Mouse (Mus musculus): ENCODE data around the gene Plppr1.

The Plppr1 gene

DNA sequence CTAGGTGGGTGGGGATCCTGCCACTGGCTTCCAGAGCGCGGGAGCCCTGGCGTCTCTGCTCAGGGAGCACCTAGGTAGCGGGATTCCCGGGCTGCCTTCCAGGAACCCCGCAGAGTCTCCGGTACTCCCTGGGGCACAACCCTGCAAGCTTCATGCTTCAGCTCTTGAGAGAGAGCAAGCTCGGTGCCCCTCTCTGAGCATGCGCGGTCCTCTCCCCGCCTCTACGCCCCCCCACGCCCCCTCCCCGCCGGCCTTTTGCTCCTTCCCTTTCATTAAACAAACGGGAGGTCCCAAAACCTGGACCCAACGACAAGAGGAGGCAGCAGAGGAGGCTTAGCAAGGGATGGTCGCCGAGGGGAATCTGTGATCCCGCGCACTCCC, at the start of gene Plppr1:
TSS of gene Plppr1 (plus strand) at position 253 of the 381 bp plus-strand sequence.
- ChIA-PET POLR2A (interaction anchor here in 1 of 4 experiments (1.9 kb wide), 1 partner anchor 10 kb away, joined by 5 read pairs; no protein-coding TSS in a partner anchor), CTCF (no interaction called here)

DNA sequence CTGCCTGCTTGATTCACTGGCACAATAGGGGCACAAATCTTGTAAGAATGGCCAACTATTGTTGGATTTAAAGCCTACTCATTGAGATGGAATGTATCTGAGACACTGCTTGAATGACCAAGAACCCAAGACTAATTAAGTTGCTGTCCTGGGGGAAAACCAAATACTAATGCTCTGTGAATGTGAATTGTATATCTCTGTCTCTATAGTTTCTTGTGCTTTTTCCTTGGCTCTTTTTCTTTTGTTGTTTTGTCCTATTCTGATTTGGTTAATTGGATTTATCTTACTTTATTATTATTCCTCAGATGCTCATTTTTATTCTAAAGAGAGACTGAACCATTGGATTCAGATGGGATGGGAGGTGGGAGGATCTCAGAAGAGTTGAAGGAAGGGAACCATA, 42.4 kb upstream of the Plppr1 start:
- ChIA-PET POLR2A (no interaction called here), CTCF (no interaction called here)

DNA sequence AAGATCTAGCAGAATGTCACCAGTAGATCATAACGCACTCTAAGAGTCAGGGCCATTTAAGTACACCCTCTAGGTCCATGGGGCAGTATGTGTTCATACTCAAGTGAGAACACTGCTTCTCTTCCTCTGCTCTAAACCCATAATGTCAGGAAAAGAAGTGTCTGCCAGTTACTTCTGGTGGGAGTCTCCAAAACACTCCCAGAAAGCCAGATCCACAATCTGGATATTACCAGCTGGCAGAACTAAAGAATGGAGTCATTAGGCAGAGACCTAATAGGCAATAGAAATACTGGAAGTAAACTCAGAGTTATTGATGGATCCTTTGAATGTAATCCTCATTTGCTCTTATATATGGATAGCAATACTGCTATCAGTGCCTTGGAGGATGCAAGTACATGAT, 35.9 kb upstream of the Plppr1 start:
- ChIA-PET POLR2A (no interaction called here), CTCF (no interaction called here)

DNA sequence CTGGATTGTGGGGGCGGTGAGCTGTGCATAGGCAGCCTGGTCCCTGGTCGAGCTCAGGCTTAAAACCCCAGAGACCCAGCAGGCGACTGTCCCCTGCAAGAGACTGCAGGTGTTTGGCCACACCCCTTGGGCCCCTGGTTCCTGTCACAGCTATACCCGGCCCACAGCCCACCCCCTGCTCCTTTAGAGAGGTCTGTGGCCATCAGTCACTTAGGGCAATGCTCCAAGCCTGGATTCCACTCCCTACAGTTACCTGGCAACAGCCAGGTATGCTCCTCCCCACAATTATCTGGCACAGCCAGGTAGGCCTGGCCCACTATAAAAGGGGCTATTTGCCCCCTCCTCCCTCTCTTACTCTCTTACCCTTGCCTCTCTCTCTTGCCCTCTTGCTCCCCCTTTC, 20.8 kb upstream of the Plppr1 start:
- CTCF ChIA-PET = interaction anchor here in 1 of 4 experiments (0.6 kb wide), 1 partner anchor 429 kb away, joined by 3 read pairs; no protein-coding TSS in a partner anchor
- POLR2A ChIA-PET = interaction anchor here in 1 of 4 experiments (0.7 kb wide), 1 partner anchor 473 kb away, joined by 7 read pairs; no protein-coding TSS in a partner anchor

DNA sequence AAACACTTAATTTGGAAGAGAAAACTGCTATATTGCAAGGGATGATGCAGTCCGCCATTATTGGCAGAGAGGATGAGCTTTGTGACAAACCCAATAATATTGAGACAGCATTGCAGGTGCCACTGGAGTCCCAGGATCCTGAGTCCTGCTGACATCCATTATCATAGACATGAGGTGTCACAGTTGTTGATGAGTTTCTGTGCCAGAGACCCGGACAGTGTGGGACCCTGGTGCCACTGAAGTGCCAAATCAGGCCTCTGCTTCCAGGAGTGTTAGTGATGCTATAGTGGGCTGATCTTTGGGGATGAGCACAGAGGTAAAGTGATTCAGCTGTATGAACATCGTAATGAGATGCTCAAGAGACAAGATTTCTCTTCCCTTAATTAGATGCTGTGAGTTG, 19.2 kb upstream of the Plppr1 start:
- CTCF ChIA-PET = no interaction called here
- POLR2A ChIA-PET = no interaction called here

DNA sequence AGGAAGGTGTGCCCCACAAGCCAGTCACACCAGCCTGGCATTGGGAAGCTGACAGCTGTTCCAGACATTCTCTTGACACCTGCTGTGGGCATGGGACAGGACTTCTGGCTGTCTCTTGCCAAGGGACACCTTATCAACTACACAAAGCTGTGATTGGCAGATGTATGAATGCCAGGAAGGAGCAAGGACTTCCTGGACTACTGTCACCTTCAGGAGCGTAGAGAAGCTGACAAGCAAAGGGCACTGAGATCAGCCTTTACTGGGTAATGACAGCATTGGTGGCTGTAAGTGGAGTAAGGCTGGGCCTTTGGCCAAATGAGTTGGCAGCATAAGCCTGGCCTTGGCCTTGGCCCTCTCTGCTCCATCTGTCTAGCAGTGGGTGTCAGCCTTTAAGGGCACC, 17.4 kb upstream of the Plppr1 start:
- CTCF ChIA-PET = no interaction called here
- POLR2A ChIA-PET = no interaction called here

DNA sequence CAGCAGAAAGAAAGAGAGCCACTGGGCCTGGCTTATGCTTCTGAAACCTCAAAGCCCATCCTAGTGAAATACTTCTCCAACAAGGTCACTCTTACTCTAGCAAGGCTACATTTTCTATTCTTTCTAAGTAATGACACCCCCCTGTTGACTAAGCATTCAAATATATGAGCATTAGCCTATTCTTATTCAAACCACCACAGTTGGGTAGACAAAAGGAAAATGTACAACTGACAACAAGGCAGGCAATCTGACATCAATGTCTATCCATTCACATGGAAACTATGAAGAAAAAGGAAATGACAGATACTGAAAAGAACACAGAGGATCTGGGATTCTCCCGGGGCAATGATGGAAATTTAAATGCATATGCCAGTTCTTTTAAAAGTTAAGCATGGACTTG, 8.4 kb upstream of the Plppr1 start:
- ChIA-PET POLR2A (no interaction called here), CTCF (no interaction called here)

DNA sequence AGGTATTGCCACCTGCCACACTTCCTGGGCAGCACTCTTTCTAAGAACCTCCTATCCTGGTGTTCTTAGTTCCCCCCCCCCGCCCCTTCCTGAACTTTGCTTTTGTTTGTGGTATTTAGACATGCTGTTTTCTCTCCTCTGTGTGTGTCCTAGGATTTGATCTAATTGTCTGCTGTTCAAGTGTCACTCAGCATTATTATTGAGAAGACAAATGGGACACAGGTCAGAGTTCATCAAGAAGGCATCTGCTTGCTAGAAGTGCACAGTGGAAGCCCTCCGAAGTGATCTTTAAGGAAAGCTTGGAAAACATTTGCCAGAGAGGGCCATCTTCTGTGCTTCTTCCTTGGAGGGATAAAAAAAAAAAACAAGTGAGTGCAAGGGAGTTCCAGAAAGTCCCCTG, 1.2 kb upstream of the Plppr1 start:
- POLR2A ChIA-PET = no interaction called here
- CTCF ChIA-PET = no interaction called here

DNA sequence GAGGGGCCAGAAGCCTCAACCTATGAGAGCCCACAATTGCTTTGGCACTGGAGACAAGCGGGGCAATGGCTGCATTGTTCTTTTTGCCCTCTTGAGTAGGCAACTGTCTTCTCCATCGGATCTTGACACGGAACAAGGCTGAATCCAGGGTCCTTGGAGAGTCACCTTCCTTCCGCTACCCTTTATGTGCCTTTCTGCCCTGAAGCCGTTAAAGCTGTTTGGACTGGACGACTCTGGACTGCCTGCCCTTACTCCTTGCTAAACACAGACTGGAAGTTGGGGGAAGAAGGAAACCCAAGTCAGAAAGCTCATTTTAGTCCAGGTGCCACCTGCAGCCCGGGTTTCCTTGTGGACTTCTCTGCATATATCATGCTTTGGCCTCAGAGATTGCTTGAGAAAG, 516 bp upstream of the Plppr1 start:
- ChIA-PET CTCF (no interaction called here), POLR2A (interaction anchor here in 1 of 4 experiments (1.9 kb wide), 1 partner anchor 10 kb away, joined by 5 read pairs; no protein-coding TSS in a partner anchor)

DNA sequence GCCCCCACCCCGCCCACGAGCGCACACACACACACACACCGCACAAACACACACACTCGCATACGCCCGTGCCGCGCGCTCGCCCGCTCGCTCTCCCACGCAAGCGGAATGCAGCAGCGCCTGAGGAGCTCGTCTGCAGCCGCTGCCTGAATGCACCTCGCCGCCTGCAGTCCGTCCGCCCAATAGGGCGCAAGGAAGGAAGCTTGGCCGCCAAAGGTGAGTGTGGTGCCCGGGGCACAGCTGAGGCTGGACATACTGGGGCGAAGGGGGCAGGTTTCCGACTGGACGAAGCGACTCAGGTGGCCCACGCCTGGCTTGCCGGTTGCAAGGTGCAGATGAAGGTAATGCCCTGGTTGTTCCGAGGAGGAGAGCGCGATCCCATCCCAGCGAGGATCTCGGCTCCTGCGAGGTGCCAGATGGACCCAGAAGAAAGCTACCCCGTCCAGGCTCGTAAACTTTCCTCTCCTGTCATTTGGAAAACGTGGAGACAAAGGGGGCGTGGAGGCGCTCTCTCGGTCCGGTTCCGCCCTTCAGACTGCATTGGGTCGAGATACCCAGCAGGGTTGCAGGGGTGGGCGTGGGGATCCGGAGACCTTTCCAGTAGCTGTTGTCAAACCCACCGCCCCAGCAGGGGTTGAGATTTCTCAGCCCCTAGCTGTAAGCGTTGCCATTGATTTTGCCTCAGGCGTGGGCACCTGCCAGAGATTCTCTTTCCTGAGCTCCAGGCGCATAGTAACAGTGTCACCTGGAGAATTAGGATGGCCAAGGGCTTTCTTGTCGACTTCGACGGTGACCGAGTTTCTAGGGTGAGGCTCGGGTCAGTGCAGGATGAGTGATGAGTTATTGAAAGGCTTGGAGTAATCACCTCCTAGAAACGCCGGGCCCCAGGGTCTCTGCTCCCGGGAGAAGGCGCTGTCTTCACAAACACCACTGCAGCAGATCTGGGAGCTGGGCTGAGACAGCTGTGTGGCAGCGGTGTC, 619 bp downstream of the Plppr1 start:
- CTCF ChIA-PET = interaction anchor here in 1 of 4 experiments (0.8 kb wide), 1 partner anchor 94 kb away, joined by 4 read pairs; no protein-coding TSS in a partner anchor
- POLR2A ChIA-PET = interaction anchor here in 1 of 4 experiments (1.9 kb wide), 1 partner anchor 9 kb away, joined by 5 read pairs; no protein-coding TSS in a partner anchor

DNA sequence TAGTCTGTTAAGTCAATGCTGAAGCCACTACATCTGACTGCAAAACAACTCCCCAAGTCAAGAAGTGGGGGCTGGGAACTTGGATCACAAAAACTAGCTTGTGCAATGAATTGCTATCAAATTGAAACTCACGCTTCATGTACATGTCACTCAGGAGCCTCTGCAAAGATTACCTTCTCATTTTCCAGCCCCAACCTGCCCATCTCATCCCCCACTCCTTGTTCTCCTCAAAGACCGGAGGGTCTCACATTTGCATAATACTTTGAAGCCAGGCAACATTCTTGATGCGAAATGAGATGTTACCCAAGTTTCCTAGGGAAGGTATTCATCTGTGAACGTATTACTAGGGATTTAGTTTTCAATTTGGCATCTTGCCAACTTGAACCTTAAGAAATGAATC, 10.4 kb downstream of the Plppr1 start:
- POLR2A ChIA-PET = no interaction called here
- CTCF ChIA-PET = no interaction called here

DNA sequence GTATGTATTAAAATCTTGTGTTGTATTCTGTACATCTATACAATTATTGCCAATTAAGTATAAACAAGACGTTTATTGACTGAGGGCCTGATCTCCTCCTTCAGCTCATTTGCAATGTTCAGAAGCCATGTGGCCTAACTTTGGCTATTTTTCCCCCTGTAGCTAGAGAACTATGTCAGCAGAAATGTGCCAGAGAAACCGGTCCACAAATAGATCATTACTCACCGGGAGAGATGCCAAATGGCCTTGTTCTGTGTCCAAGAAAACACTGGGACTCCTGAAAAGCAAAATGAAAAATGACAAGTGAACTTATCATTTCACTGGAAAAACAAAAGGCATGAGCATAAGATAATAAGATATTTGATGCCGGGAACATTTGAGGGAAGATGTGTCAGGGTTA, 13.8 kb downstream of the Plppr1 start:
- ChIA-PET CTCF (no interaction called here), POLR2A (no interaction called here)

DNA sequence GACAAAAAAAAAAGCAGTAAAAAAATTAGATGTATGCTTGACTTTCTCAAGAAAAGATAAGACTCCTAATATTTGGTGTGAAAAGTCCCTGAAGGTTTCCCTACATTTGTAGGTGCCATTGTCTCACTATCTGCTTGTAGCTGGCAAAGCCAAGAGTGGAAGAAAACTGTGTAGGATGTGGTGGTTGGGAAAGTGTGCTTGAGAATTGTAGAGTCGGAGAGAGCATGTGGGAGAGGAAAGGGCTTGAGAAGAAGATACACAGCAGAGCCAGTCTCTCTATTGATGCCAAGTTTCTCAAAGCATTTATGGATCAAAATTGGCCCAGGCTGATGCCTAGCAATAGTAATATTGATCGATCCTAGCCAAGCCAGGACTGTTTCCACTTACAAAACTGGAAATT, 16.8 kb downstream of the Plppr1 start:
- CTCF ChIA-PET = no interaction called here
- POLR2A ChIA-PET = no interaction called here

DNA sequence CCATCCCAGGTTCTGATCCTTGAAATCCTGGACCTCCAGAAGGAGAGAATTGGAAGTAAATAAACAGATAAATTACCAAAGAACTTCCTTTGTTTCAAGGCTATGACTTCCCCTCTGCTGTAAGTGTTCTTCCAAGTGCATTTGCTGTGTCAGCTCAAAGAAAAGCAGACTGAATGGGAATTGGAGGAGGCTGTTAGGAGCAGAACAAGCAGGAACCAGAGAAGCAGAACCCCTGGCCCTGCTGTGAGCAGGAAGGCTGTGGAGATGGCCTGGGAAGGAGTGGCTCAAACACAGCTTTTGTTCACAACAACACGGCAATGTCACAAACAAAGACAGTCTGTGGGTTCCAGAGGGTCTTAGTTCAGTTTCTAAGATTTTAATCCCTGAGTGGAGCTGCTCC, 20.3 kb downstream of the Plppr1 start:
- CTCF ChIA-PET = no interaction called here
- POLR2A ChIA-PET = no interaction called here

DNA sequence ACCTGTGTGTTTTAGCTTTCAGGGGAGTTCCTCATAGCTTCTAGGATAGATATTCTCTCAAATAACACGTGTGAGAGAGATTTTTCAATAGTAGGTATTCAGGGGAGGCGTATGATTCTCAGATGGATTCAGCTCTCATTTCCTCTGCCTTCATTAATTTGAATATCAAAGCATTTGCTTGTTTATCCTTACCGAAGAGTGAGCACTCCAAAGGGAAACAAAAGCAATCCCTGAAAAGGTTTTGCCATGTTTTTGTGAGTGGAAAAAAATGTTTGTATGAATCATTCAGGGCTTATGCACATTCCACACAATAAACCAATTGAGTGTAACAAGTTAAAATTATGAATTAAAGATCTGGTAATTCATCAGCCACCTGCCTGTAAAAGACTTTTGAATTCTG, 29.1 kb downstream of the Plppr1 start:
- ChIA-PET POLR2A (no interaction called here), CTCF (no interaction called here)

DNA sequence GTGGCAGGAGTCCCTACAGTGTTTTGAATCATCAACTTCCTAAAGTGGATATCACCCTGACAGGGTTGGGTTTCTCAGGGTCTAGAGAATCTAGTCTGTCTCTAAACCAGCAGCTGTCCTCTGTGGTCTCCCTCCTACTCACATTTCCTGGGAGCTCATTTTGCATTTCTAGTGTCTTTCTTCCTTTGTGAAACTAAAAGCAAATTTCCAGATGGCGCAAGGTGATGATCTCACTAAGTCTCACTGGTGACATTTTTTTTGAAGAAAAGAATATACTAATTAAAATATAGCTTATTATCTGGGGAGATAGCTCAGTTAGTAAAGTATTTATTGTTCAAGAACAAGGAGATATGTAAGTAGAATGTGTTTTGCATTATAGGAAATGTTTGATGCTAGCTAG, 31.4 kb downstream of the Plppr1 start:
- ChIA-PET CTCF (no interaction called here), POLR2A (no interaction called here)

DNA sequence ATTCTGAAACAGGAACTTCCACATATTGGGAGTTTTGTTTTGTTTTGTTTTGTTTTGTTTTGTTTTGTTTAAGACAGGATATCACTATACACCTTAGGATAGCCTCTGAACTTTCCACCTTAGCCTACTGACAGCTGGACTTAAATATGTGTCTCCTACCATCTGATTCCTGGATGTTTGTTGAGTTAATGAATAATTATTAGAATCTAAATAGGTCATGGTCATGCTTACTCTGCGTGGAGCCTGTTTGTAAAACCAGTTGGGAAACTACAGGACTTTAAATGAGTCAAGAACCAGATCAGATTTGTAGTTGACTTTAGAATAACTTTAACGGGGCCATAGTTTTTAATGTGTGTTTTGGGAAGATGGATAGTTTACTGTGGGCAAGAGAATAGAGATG, 40.4 kb downstream of the Plppr1 start:
- ChIA-PET POLR2A (no interaction called here), CTCF (no interaction called here)

DNA sequence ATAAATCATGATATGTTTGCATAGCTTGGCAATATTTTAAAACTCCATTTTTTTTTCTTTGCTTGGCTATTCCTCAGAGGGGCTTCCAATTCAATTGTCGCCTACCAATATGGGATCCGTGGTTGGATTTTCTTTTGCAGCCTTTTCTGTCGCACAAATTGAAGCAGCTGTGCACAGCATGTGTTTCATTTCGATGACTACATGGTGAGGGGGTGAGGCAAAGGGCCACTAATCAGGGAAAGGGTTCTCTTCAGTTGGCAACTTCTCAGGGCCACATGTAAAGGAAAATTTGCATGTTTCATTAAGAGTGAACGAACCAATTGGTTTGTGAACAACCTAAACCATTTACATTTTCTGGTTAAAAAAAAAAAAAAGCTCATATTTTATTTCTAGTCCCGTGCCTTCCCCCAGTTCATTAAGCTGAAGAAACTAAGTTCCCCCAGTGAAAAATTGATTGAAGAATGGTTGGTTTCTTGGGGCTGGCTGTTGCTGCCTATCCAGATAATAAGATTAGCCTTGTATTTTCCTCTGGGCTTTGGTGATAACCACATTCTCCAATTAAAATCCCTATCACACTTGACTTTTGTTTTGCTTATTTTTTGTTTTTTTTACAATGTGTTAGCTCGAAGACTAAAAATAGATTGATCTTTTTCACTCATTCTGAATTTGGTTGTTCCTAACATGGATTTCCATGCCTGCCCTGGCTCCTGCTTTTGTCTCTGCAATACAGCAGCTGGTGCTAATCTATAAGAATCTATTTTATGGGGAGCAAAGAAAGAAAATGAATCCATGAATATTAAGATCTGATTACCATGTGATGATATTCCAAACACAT, 43.1 kb downstream of the Plppr1 start:
- ChIA-PET CTCF (no interaction called here), POLR2A (interaction anchor here in 1 of 4 experiments (0.8 kb wide), 1 partner anchor 12 kb away, joined by 4 read pairs; no protein-coding TSS in a partner anchor)

DNA sequence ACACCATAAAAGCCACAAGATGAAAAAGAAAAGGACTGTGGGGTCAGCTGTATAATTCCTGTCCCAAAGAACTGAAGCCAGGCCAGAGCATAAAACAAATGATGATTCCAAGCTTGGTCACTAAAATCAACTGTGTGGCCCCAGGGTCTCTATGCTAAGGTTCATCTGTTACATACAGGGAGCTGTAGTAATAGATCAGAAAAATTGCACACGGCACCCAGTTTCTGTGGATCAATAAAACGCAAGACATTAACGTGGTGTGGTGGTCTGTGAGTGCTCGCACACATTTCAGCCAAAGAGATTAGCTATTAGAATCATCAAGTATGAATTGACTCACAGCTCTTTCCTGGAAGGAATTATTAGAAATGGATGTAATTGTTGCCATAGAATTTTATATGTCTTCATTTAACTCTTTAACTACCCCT, 43.7 kb downstream of the Plppr1 start:
- ChIA-PET POLR2A (interaction anchor here in 1 of 4 experiments (0.8 kb wide), 1 partner anchor 13 kb away, joined by 4 read pairs; no protein-coding TSS in a partner anchor), CTCF (no interaction called here)

DNA sequence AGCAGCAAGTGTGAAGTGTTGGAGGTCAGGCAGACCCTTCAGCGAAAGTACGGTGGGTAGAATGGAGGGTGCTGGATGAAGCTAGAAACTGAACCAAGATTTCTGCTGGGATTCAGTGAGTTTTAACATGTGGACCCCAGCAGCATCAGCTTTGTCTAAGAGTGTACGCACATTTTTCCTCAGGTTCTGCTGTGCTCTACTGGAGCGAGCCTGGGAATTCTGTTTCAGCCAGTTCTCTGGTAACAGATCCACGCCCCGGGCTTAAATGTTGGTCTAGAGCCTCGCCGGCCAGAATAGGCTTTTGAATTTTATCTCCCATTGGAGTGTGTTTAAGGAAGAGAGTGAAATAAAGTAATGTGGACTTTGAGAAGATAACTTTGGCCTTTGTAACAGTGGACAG, 45.8 kb downstream of the Plppr1 start:
- ChIA-PET POLR2A (no interaction called here), CTCF (no interaction called here)

DNA sequence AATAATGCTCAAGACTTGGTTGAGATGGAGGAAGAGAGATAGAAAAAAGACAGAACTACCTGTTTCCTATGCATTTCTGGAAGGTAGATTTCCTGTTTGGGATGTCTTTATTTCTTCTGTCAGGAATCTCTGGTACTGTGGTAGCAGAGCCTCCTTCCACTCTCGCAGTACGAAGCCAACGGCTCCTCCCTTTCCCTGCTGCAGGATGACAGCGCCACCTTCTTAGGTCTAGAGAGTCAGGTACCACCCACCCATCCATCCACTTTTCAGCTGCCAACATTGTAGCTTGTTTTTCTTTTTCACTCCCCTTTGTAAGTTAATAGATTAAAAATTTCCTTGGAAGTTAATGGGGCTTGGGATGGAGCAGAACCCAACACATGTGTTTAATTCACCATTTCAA, 48.8 kb downstream of the Plppr1 start:
- POLR2A ChIA-PET = no interaction called here
- CTCF ChIA-PET = no interaction called here
